Mouse (Mus musculus): ENCODE results near the gene Thrap3.

DNA sequence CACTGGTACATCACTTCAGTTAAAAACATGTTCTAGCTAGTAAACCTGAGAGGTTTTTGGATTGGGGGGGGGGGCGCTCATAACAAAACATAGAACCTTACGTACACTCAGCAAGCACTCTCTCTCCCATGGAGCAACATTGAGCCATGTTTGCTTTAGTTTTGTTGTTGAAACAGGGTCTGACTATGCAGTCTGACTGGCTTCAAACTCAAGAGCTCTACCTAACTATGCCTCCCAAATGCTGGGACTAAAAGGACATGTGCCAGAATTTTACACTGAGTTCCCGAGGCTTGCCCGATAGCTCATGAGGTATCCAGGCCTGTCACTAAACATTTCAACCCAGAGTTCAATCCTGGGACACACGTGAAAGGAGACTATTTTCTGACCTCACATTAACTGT lies 19.5 kb downstream of the Thrap3 start:
- no peak for TF ChIP-seq CTCF (IDR thresholded peaks at IDR 0.05)
- TF ChIP-seq EP300 (IDR thresholded peaks at IDR 0.05; ENCODE audit: insufficient read depth, low read depth, low read length), result no peak
- TF ChIP-seq POLR2A (IDR thresholded peaks at IDR 0.05; ENCODE audit: insufficient read depth, low read depth, low read length), result no peak
